Mouse (Mus musculus) kidney, embryonic 16.5 days (tissue): ENCODE measurements around the gene Olfr221. TPM values are rescaled to one million over a fixed set of nuclear protein-coding genes. Genes with fewer than 3 reads are reported as not detected.

Experiments used
- ATAC-seq: fragments of 200-750 bp; cut with Nextera tagmentation; 2 replicates; pipeline ENCODE4 v1.8.0; 2017; ENCODE audit warnings: moderate TSS enrichment; ENCODE audit not compliant: low FRiP score, low TSS enrichment
- H3K27ac ChIP-seq: fragments of 300-500 bp; sonication (generic); 2 replicates; pipeline ENCODE4 v1.5.1; 2014; ENCODE audit warnings: low read length
- H3K27me3 ChIP-seq: fragments of 300-500 bp; sonication (generic); 2 replicates; pipeline ENCODE4 v1.6.1; 2014; ENCODE audit warnings: low read length, control low read depth, mixed read lengths; ENCODE audit not compliant: insufficient read depth
- H3K36me3 ChIP-seq: fragments of 300-500 bp; sonication (generic); 2 replicates; pipeline ENCODE4 v1.6.1; 2014; ENCODE audit warnings: low read length, control low read depth, mixed read lengths; ENCODE audit not compliant: insufficient read depth
- H3K4me1 ChIP-seq: fragments of 300-500 bp; sonication (generic); 2 replicates; pipeline ENCODE4 v1.6.1; 2014; ENCODE audit warnings: low read length, control low read depth, mixed read lengths; ENCODE audit not compliant: insufficient read depth
- H3K4me2 ChIP-seq: fragments of 300-500 bp; sonication (generic); replicated peaks from 2 replicates; pipeline ENCODE4 v1.6.1; 2014; ENCODE audit warnings: low read depth, low read length
- H3K4me3 ChIP-seq: fragments of 300-500 bp; sonication (generic); 2 replicates; pipeline ENCODE4 v1.5.1; 2014; ENCODE audit warnings: mild to moderate bottlenecking, low read length
- H3K9ac ChIP-seq: fragments of 300-500 bp; sonication (generic); replicated peaks from 2 replicates; pipeline ENCODE4 v1.6.1; 2014; ENCODE audit warnings: low read length
- H3K9me3 ChIP-seq: fragments of 300-500 bp; sonication (generic); 2 replicates; pipeline ENCODE4 v1.6.1; 2016; ENCODE audit warnings: low read length, control low read depth
- WGBS: fragments of 180-500 bp; shearing (Covaris S2); extraction: QIAGEN DNeasy Blood & Tissue Kit; methylation state at CpG from one replicate; pipeline ENCODE4 v1.1.7; 2014; 5-methylcytosine and 5-hydroxymethylcytosine counted together
- polyA plus RNA-seq: library from polyadenylated mRNA; unstranded; fragments of >200 nt; fragmentation: Nextera tagmentation; extraction: Ambion mirVana; gene quantifications from 2 replicates; pipeline ENCODE4 v1.2.1, GENCODE M21; 2015

Gene Olfr221
- polyA plus RNA-seq, 1 experiment from 2014 or later = not detected

- Histone ChIP-seq H3K27ac (peak overlapping the region; percentile 96), H3K4me2 (peak overlapping the region; percentile 87), H3K9me3 (no peaks in the 10 kb centered on the region), H3K27me3 (no peaks in the 10 kb centered on the region), H3K36me3 (peaks cover 2% of the 10 kb centered on the region; the same call in 1 of the 2 replicates), H3K4me1 (peaks cover 79% of the 10 kb centered on the region), H3K9ac (peak overlapping the region; percentile 89), H3K4me3 (peak overlapping the region; percentile 69)
- ATAC-seq = peak; percentile 6; the same call in 1 of the 2 replicates
- WGBS = 2% methylated on average over 11 of the region's 80 CpGs
These were observed 27.9 kb downstream of the Olfr221 start for GRCm38 (mm10) chr14:52014271-52014760.

GRCm38 (mm10) chr14:52013771-52014219 is 28.5 kb downstream of the Olfr221 start:
- H3K4me3 ChIP-seq = peak overlapping the region; percentile 69
- H3K9me3 ChIP-seq = no peaks in the 10 kb centered on the region
- under 1% methylated on average over 24 of the region's 24 CpGs for WGBS
- peaks cover 79% of the 10 kb centered on the region for H3K4me1 ChIP-seq
- peak overlapping the region; percentile 87 for H3K4me2 ChIP-seq
- peak; percentile 7; the same call in 1 of the 2 replicates for ATAC-seq
- H3K27ac ChIP-seq = peak overlapping the region; percentile 96
- H3K9ac ChIP-seq = peak overlapping the region; percentile 89
- H3K27me3 ChIP-seq = no peaks in the 10 kb centered on the region
- peaks cover 5% of the 10 kb centered on the region for H3K36me3 ChIP-seq

GRCm38 (mm10) chr14:52013021-52013610 is 29.1 kb downstream of the Olfr221 start:
- 54% methylated on average over 8 of the region's 8 CpGs for WGBS

GRCm38 (mm10) chr14:52012553-52012952 is 29.7 kb downstream of the Olfr221 start:
- Histone ChIP-seq H3K9ac (no peak overlapping the region; the same call in 1 of the 2 replicates), H3K27ac (peak overlapping the region; percentile 96)
- WGBS = 67% methylated on average over 5 of the region's 5 CpGs

More at GRCm38 (mm10) chr14:52013021-52013610, 29.1 kb downstream of the Olfr221 start:
- peak overlapping the region; percentile 96 for H3K27ac ChIP-seq
- no peaks in the 10 kb centered on the region for H3K27me3 ChIP-seq
- peak overlapping the region; percentile 87 for H3K4me2 ChIP-seq
- H3K9me3 ChIP-seq = no peaks in the 10 kb centered on the region
- peaks cover 12% of the 10 kb centered on the region for H3K36me3 ChIP-seq
- no peak for ATAC-seq
- H3K4me3 ChIP-seq = peak overlapping the region; percentile 69
- H3K4me1 ChIP-seq = peaks cover 78% of the 10 kb centered on the region
- H3K9ac ChIP-seq = peak overlapping the region; percentile 89

GRCm38 (mm10) chr14:52012085-52012484 is 30.2 kb downstream of the Olfr221 start:
- Histone ChIP-seq H3K36me3 (peaks cover 18% of the 10 kb centered on the region), H3K4me2 (no peak overlapping the region), H3K27ac (no peak overlapping the region), H3K4me1 (peaks cover 68% of the 10 kb centered on the region), H3K4me3 (no peak overlapping the region), H3K9me3 (no peaks in the 10 kb centered on the region), H3K27me3 (no peaks in the 10 kb centered on the region), H3K9ac (no peak overlapping the region; the same call in 1 of the 2 replicates)
- 75% methylated on average over 4 of the region's 4 CpGs for WGBS
- ATAC-seq = no peak

More at GRCm38 (mm10) chr14:52012553-52012952, 29.7 kb downstream of the Olfr221 start:
- no peak for ATAC-seq
- no peak overlapping the region for H3K4me3 ChIP-seq
- H3K4me2 ChIP-seq = no peak overlapping the region; the same call in 1 of the 2 replicates
- H3K4me1 ChIP-seq = peaks cover 73% of the 10 kb centered on the region
- H3K27me3 ChIP-seq = no peaks in the 10 kb centered on the region
- peaks cover 14% of the 10 kb centered on the region for H3K36me3 ChIP-seq
- no peaks in the 10 kb centered on the region for H3K9me3 ChIP-seq

GRCm38 (mm10) chr14:52011683-52012082 is 30.6 kb downstream of the Olfr221 start:
- Histone ChIP-seq H3K4me3 (no peak overlapping the region), H3K27me3 (no peaks in the 10 kb centered on the region), H3K36me3 (peaks cover 22% of the 10 kb centered on the region), H3K4me1 (peaks cover 64% of the 10 kb centered on the region), H3K27ac (peak overlapping the region; percentile 72), H3K9me3 (no peaks in the 10 kb centered on the region), H3K9ac (no peak overlapping the region), H3K4me2 (no peak overlapping the region)
- WGBS = 59% methylated on average over 1 of the region's 1 CpGs
- ATAC-seq = no peak

GRCm38 (mm10) chr14:52010446-52011111 is 31.7 kb downstream of the Olfr221 start:
- Histone ChIP-seq H3K4me3 (peak overlapping the region; percentile 14), H3K27ac (peak overlapping the region; percentile 72), H3K4me1 (peaks cover 61% of the 10 kb centered on the region), H3K9ac (peak overlapping the region; percentile 1), H3K9me3 (no peaks in the 10 kb centered on the region), H3K27me3 (no peaks in the 10 kb centered on the region), H3K36me3 (peaks cover 31% of the 10 kb centered on the region), H3K4me2 (peak overlapping the region; percentile 37)
- peak; percentile 72 for ATAC-seq
- WGBS = 2% methylated on average over 9 of the region's 9 CpGs

- Histone ChIP-seq H3K27me3 (no peaks in the 10 kb centered on the region), H3K4me1 (peaks cover 55% of the 10 kb centered on the region), H3K9me3 (no peaks in the 10 kb centered on the region), H3K36me3 (peaks cover 38% of the 10 kb centered on the region), H3K27ac (peak overlapping the region; percentile 72), H3K4me3 (peak overlapping the region; percentile 14), H3K9ac (no peak overlapping the region), H3K4me2 (peak overlapping the region; percentile 37)
- 65% methylated on average over 6 of the region's 6 CpGs for WGBS
- ATAC-seq = no peak
These were observed 32.4 kb downstream of the Olfr221 start for GRCm38 (mm10) chr14:52009841-52010240.

GRCm38 (mm10) chr14:52009361-52009760 is 32.9 kb downstream of the Olfr221 start:
- Histone ChIP-seq H3K9me3 (no peaks in the 10 kb centered on the region), H3K36me3 (peaks cover 40% of the 10 kb centered on the region), H3K4me1 (peaks cover 55% of the 10 kb centered on the region), H3K27ac (0 out of 2 replicates have a peak overlapping the region, but pooled peaks have one; percentile 17), H3K9ac (0 out of 2 replicates have a peak overlapping the region, but pooled peaks have one; percentile 14), H3K4me3 (peak overlapping the region; percentile 10; the same call in 1 of the 2 replicates), H3K27me3 (no peaks in the 10 kb centered on the region), H3K4me2 (peak overlapping the region; percentile 29)
- ATAC-seq = no peak
- whole genome bisulfite sequencing = 60% methylated on average over 26 of the region's 26 CpGs
